Mouse (Mus musculus): ENCODE measurements at regions not wholly inside any gene's neighbourhood (a gene's known extent, or its start where the extent isn't known, plus 50 kb on each side); places are given as distances from the start of the nearest gene placed in this dataset.

- no peak for DNase-seq (ENCODE audit: low spot score in 2 of 2)
Observed at GRCm38 (mm10) chr13:112161886-112162285, 126.4 kb upstream of the Ankrd55 start.

GRCm38 (mm10) chr13:112165921-112166320 lies 122.3 kb upstream of the Ankrd55 start:
- no peak for DNase-seq (ENCODE audit: low spot score in 2 of 2)

GRCm38 (mm10) chr13:112166338-112166802 lies 121.9 kb upstream of the Ankrd55 start:
- DNase-seq (ENCODE audit: low spot score in 2 of 2): no peak

DNA sequence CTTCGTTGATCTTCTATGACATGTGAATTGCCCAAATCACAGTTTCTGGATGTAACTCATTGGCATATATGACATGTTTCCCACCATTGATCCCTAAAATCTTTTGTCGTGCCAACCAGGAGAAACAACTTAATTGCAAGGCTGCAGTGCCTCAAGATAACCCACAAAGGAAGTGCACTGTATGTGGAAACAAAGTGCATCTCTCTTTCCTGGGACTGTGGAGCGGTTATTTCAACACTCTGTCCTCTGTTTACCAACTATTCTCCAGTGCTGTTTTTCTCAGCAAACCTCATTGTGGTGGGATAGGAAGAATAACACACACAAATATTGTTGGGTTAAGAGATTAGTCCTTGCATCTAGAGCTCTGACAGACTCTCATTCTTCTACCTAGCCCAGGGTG lies 119.8 kb upstream of the Ankrd55 start:
- no peak for DNase-seq (ENCODE audit: low spot score in 2 of 2)

DNA sequence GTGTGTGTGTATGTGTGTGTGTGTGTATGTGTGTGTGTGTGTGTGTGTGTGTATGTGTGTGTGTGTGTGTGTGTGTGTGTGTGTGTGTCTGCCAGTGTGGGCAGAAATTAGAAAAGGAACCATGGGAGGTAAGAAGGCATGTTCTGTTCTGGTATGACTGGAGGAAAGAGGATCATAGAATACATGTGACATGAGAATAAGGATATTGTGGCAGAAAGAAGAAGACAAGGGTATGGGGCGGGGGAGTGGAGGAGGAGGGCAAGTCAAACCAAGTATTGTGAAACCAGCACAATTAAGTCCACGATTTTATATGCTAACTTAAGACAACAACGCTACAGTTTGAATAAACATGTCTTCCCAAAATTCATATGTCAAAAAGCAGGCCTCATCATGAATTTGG lies 117.4 kb upstream of the Ankrd55 start:
- no peak for DNase-seq (ENCODE audit: low spot score in 2 of 2)

DNA sequence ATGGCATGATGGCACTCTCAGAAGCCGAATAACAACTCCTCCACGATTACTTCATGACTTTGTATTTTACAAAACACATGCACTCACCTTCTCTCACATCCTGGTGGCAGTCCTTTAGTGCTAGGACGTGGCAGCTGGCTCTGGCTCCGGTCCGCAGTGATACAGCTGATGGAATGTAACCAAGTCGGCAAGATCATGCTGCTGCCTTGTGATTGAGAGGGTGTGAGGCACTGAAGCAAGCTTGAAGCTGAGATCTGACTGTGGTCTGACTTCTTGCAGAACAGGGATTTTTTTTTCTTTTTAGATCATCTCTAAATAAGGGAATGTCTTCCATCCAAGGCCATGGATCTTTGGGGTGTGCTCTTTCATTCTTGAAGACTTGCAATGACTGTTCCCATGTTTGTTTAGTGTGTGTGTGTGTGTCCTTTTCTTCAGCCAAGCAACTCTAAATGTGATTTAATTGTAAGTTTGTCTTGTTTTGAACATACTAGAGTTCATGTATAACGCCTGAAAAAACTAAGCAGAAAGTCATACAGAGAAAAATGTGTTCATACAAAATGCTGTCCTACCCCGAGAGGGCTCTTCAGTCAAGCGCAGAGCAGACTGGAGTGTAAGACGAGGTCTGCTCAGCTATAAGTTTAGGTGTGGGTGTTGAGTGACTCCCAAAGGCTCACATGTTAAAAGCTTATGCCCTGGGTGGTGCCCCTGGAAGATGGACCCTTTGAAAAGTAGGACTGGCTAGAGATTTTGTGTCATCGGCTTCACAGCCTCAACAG lies 116.1 kb upstream of the Ankrd55 start:
- DNase-seq (ENCODE audit: low spot score in 2 of 2): no peak

DNA sequence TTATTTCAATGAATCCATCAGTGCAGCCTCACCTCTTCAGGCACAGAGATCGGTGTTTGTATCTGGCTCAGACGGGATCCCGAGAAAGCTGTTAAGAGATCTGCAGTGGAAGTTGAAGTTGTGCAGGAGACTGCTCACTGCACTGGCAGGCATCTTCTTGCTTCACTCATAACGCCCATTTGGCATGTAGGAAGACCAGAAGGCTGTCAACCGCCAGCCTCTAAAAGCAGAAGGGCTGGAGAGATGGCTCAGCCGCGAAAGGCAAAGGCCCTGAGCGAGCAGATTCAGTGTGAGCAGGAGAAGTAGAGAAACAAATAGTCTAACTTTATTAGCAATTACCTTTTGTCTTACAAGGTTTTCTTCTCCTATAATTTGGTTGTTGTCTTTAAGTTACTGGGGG lies 114.3 kb upstream of the Ankrd55 start:
- DNase-seq (ENCODE audit: low spot score in 2 of 2): no peak

GRCm38 (mm10) chr13:112178031-112178430 lies 110.2 kb upstream of the Ankrd55 start:
- DNase-seq (ENCODE audit: low spot score in 2 of 2): no peak

GRCm38 (mm10) chr13:112183996-112184395 lies 104.3 kb upstream of the Ankrd55 start:
- DNase-seq (ENCODE audit: low spot score in 2 of 2): no peak

DNA sequence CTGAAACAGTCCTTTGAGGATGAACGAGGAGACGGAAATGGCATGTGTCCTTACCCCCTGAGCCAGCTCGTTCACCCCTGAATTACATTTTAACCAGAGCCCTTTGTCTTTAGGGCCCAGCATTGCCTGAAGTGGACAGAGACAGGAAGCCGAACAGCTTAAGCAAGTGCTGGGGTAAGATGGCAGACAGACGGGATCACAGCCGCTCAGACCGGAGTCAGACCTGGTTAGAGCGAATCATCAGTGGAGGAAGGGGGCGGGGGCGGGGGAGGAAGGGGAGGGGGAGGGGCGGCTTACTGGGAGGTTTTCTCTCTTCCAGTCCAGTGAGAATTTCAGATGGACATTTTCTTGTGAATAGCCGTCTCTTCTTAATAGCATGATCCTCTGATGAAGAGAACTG lies 103.1 kb upstream of the Ankrd55 start:
- no peak for DNase-seq (ENCODE audit: low spot score in 2 of 2)

DNA sequence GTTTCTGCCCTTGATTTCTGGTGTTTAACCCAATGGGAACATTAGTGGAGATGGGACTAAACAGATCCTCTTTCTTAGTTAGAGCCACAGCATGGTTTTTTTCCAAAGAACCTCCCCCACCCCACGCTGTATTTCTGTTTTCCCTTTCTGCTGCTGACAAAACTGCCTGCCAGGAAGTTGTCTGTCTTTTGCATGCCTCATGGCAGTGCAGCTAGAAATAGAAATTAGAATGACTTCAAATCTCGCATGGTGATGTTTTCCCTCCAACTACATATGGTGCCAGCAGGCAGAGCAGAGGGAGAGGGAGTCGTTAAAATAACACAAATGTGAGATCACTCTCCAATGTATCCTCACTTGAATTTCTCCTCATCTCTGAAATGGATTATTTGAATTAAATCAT lies 101.0 kb upstream of the Ankrd55 start:
- no peak for DNase-seq (ENCODE audit: low spot score in 2 of 2)

- peak; percentile 51 to 62 for DNase-seq (ENCODE audit: low spot score in 2 of 2)
Observed at GRCm38 (mm10) chr13:112188313-112188712, 99.9 kb upstream of the Ankrd55 start.

GRCm38 (mm10) chr13:112188741-112189476 lies 99.3 kb upstream of the Ankrd55 start:
- DNase-seq (ENCODE audit: low spot score in 2 of 2): peak in 1 of 2 experiments; percentile 44

DNA sequence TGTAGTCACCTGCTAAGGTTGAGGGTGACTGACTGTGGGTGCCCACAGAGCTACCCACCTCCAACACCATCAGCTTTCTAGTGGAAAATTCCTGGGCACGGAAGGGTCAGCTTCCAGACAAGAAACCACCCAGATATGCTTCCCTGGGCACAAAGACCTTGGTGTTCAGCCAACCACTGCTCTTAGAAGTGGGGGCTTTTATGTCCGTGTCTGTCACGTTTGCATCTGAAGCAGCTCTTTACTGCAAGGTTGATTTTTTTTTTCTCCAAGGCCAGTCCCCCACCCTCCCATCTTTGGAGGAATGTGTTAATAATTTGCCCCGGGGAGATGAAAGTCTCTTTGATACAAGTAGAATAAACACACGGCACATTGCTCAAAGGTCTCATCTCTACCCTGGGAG lies 98.6 kb upstream of the Ankrd55 start:
- no peak for DNase-seq (ENCODE audit: low spot score in 2 of 2)

DNA sequence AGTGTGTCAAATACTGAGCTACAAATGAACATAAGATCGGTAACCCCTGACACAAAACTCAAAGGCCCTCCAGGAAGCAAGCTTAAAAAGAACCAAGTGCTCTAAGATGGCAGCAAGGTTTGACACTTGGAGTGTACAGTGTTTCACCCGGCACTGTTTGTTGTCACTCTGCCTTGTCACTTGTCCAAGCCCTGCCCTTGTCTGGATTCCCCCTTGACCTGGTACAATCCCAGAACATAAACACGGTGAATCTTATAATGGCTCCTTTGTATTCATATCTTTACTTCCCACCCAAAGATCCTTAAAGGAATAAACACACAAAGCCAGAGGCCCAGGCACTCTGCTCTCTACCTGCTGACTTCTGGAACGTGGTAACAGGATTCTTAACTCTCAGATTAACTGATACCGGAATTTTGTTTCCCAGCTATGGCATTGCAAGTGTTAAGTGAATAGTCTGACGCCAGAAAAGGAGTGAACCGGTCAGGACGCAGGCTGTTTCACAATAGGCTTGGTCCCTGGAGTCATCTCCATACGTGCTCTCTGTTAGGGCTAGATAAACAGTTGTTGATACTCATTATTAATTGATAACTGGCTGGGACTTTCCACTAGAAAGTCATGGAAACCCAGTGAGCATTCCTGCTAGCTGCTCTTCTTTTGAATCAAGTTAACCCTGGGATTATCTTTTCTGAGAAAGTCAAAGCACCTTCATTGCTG lies 95.9 kb upstream of the Ankrd55 start:
- no peak for DNase-seq (ENCODE audit: low spot score in 2 of 2)

- no peak for DNase-seq (ENCODE audit: low spot score in 2 of 2)
Observed at GRCm38 (mm10) chr13:112193676-112194075, 94.6 kb upstream of the Ankrd55 start.

DNA sequence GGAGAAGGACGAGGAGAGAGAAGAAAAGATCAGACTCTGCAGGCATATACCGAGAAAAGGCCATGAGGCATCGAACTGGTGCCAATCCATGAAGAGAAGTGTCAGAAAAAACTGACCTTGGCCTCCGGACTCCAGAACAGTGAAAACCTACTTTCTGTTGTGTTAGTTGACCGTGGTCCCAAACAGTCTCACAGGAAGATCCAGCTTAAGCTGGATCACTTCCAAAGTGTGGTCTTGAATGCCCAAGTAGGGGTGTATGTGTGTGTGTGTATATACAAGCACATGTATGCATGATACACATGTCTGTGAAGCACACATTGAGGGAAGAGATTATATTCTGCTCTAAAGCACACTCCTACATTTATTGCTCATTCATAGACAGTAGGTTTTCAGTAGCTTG lies 93.3 kb upstream of the Ankrd55 start:
- no peak for DNase-seq (ENCODE audit: low spot score in 2 of 2)

DNA sequence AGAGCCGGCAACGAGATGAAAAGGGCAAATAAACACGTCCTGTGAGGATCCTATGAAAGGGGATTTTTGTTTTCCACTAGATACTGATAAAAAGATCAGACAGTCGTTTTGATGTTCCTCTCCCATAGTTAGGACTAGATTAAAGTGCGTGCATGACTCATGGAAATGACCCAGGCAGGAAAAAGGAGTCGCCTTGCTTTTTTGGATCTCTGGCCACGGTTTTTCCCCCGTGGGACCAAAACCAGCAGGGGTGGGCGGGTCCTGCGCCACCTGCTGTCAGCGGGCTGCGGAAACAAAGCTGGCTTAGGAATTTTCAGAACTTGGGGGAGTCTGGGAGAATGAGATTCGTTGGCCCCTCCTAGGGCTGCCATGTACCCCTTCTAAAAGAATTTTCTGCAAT lies 91.5 kb upstream of the Ankrd55 start:
- DNase-seq (ENCODE audit: low spot score in 2 of 2): peak; percentile 71 to 80

GRCm38 (mm10) chr13:112203721-112204120 lies 84.5 kb upstream of the Ankrd55 start:
- no peak for DNase-seq (ENCODE audit: low spot score in 2 of 2)

- no peak for DNase-seq (ENCODE audit: low spot score in 2 of 2)
Observed at GRCm38 (mm10) chr13:112204204-112204603, 84.0 kb upstream of the Ankrd55 start.

GRCm38 (mm10) chr13:112204813-112205212 lies 83.4 kb upstream of the Ankrd55 start:
- no peak for DNase-seq (ENCODE audit: low spot score in 2 of 2)
